Comparison of ENCODE assay signal across 12 mouse cellular contexts in genomic region chr11:105466756-105467155, GRCm38 (mm10). TPM values are rescaled to one million over a fixed set of nuclear protein-coding genes. Genes with fewer than 3 reads are reported as not detected.
A peak's percentile ranks its signal among the peaks of the same experiment; 100 is the strongest.
DNase-seq lines count a peak whose midpoint lies in the region; ATAC-seq lines count a peak whose summit lies in the region.
"Had no signal": no experiment of that assay in that cellular context is flagged by ENCODE, and none has a peak within 500 bp of the region (broad histone marks: within the 10 kb centered on the region; RNA-seq: fewer than 3 reads in every experiment).

No protein-coding gene starts in this region.

- H3K4me1 ChIP-seq in heart, embryonic 10.5 days: peaks cover 55% of the 10 kb centered on the region
- peaks cover 16% of the 10 kb centered on the region; the same call in 1 of the 2 replicates for H3K4me1 ChIP-seq in neural tube, embryonic 15.5 days

- no peak overlapping the region for H3K9ac ChIP-seq in neural tube, embryonic 15.5 days (replicated peaks)
- H3K9ac ChIP-seq: hindbrain, embryonic 15.5 days had no signal

- 58% methylated on average over 4 of the region's 4 CpGs for WGBS in heart, embryonic 10.5 days
- WGBS in neural tube, embryonic 15.5 days: 73% methylated on average over 4 of the region's 4 CpGs

- H3K9me3 ChIP-seq in heart, embryonic 10.5 days: no peaks in the 10 kb centered on the region
- no peaks in the 10 kb centered on the region for H3K9me3 ChIP-seq in neural tube, embryonic 15.5 days (replicated peaks)
- H3K9me3 ChIP-seq: hindbrain, embryonic 15.5 days had no signal

- H3K4me2 ChIP-seq in neural tube, embryonic 15.5 days: no peak overlapping the region
- H3K4me2 ChIP-seq: hindbrain, embryonic 15.5 days had no signal

- no peak overlapping the region for H3K4me3 ChIP-seq in heart, embryonic 10.5 days
- H3K4me3 ChIP-seq in neural tube, embryonic 15.5 days (replicated peaks): no peak overlapping the region
- H3K4me3 ChIP-seq: hindbrain, embryonic 15.5 days had no signal

- no peaks in the 10 kb centered on the region for H3K36me3 ChIP-seq in heart, embryonic 10.5 days
- no peaks in the 10 kb centered on the region for H3K36me3 ChIP-seq in neural tube, embryonic 15.5 days
- H3K36me3 ChIP-seq: hindbrain, embryonic 15.5 days had no signal

- DNase-seq in heart, embryonic 10.5 days (ENCODE audit: low spot score): no peak
- DNase-seq in heart, postnatal 25 days (ENCODE audit: low spot score): no peak
- peak; percentile 27 for DNase-seq in 3134 (ENCODE audit: extremely low read depth, insufficient read length, low spot score)
- peak; percentile 85 for DNase-seq in NIH3T3 (ENCODE audit: low read depth)
- DNase-seq in adrenal gland, adult 18-20 months (ENCODE audit: low spot score in 2 of 2): no peak
- no peak for DNase-seq in urinary bladder, adult 18-20 months (ENCODE audit: low spot score in 2 of 2)
- DNase-seq: cerebellum, adult 9-11 months; kidney, adult 8-10 months had no signal

- H3K27me3 ChIP-seq in heart, embryonic 10.5 days (ENCODE audit: insufficient read depth, poor library complexity, severe bottlenecking): no peaks in the 10 kb centered on the region; the same call in 1 of the 2 replicates
- H3K27me3 ChIP-seq in neural tube, embryonic 15.5 days (replicated peaks): no peaks in the 10 kb centered on the region
- H3K27me3 ChIP-seq: hindbrain, embryonic 15.5 days had no signal

- ATAC-seq in granulocyte monocyte progenitor cell, adult 5-6 weeks (replicated peaks; ENCODE audit: poor library complexity, severe bottlenecking): peak; percentile 90
- no peak for ATAC-seq in neural tube, embryonic 15.5 days (ENCODE audit: low FRiP score)

- H3K27ac ChIP-seq in heart, embryonic 10.5 days: peak overlapping the region; percentile 73
- H3K27ac ChIP-seq in neural tube, embryonic 15.5 days (replicated peaks): no peak overlapping the region
- H3K27ac ChIP-seq: hindbrain, embryonic 15.5 days had no signal

- intact Hi-C loops in heart, postnatal 25 days (cut with DNase I): no loop called here

RNA-seq across cellular contexts. Expression of gene March10, which starts 10.2 kb away (rescaled TPM):
- polyA plus RNA-seq in heart, embryonic 10.5 days (2016; fragmentation: Nextera tagmentation; extraction: Ambion mirVana): 0.23 and 0.40 TPM in 2 replicates
- total RNA-seq in heart, postnatal 25 days (2021): not detected
- not detected in 2 replicates for total RNA-seq in granulocyte monocyte progenitor cell, adult 5-6 weeks (2014; fragmentation: Nextera tagmentation)
- not detected in 2 replicates for total RNA-seq in granulocyte monocyte progenitor cell, adult 5-6 weeks (2017)
- not detected for total RNA-seq in adrenal gland, adult 18-20 months (2021)
- 0.38 and 0.73 TPM in 2 replicates for polyA plus RNA-seq in neural tube, embryonic 15.5 days (2015; fragmentation: Nextera tagmentation; extraction: Ambion mirVana)
- polyA plus RNA-seq: stomach, embryonic 16.5 days had no signal

Comparison
In these comparisons a context has a peak if more than half of its experiments do, and no peak if none do; other contexts are left out.
1. DNase-seq: peak in 3134 (single experiment) and NIH3T3 (single experiment); none in heart, embryonic 10.5 days (single experiment), heart, postnatal 25 days (single experiment), adrenal gland, adult 18-20 months (0 of 2) and urinary bladder, adult 18-20 months (0 of 2).